Mouse (Mus musculus) thymus, adult 2 months (tissue): ENCODE data around the gene Csrp2.

ENCODE experiments used
- CTCF ChIP-seq: fragments of 200-500 bp; IDR thresholded peaks from 2 replicates; pipeline ENCODE4 v1.5.1; 2012; ENCODE audit warnings: mild to moderate bottlenecking, control low read depth, low read length, moderate library complexity, borderline replicate concordance; ENCODE audit not compliant: control insufficient read depth, poor library complexity, insufficient read depth; ENCODE audit errors: extremely low read depth
- POLR2A ChIP-seq: fragments of 200-500 bp; IDR thresholded peaks from 2 replicates; pipeline ENCODE4 v1.6.1; 2012; ENCODE audit warnings: mild to moderate bottlenecking, low read length, control low read depth, moderate library complexity; ENCODE audit not compliant: control insufficient read depth, poor library complexity, insufficient read depth; ENCODE audit errors: extremely low read depth

DNA sequence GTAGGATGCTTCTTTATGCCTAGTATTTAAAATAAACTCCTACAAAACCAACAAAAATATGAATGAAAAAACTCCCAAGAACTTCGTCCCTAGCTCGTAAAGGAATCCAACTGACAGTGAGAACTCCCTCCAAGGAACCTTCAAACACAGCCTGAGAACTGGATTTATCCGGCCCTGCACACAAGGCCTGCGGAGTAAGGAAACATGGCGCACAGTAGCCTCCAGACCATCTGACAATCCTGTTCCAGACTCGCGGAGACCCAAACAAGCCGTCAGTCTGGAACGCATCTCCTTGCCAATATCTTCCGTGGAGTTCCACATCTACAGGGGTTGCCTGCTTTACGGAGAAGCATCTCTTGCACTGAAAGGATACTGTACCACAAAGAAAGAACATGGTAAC, 22.4 kb downstream of the Csrp2 start:
- TF ChIP-seq CTCF = no peak
- TF ChIP-seq POLR2A = no peak
